Mouse (Mus musculus): Measurements from ENCODE around the gene Arpp19. TPM values are rescaled to one million over a fixed set of nuclear protein-coding genes. Genes with fewer than 3 reads are reported as not detected.

The Arpp19 gene
- total RNA-seq (2022) = 100 to 1,000 TPM; 138 to 178 (median 156) TPM

GRCm38 (mm10) chr9:75037451-75038356, at the start of gene Arpp19:
Arpp19 (plus strand) TSS chr9:75037614.
- peak; percentile 81 to 85 for DNase-seq (ENCODE audit: low spot score in 2 of 2)

GRCm38 (mm10) chr9:74988893-74989460, 48.4 kb upstream of the Arpp19 start:
- DNase-seq (ENCODE audit: low spot score in 2 of 2) = no peak

GRCm38 (mm10) chr9:74989990-74990389, 47.4 kb upstream of the Arpp19 start:
- DNase-seq (ENCODE audit: low spot score in 2 of 2) = no peak

- DNase-seq (ENCODE audit: low spot score in 2 of 2) = no peak
Observed at GRCm38 (mm10) chr9:74994611-74995257, 42.7 kb upstream of the Arpp19 start.

GRCm38 (mm10) chr9:74996349-74996748, 41.1 kb upstream of the Arpp19 start:
- no peak for DNase-seq (ENCODE audit: low spot score in 2 of 2)

GRCm38 (mm10) chr9:74997976-74998375, 39.4 kb upstream of the Arpp19 start:
- DNase-seq (ENCODE audit: low spot score in 2 of 2) = no peak

- DNase-seq (ENCODE audit: low spot score in 2 of 2) = no peak
Observed at GRCm38 (mm10) chr9:75001006-75001405, 36.4 kb upstream of the Arpp19 start.

- DNase-seq (ENCODE audit: low spot score in 2 of 2) = no peak
Observed at GRCm38 (mm10) chr9:75001611-75002204, 35.7 kb upstream of the Arpp19 start.

- DNase-seq (ENCODE audit: low spot score in 2 of 2) = no peak
Observed at GRCm38 (mm10) chr9:75002262-75002661, 35.2 kb upstream of the Arpp19 start.

- DNase-seq (ENCODE audit: low spot score in 2 of 2) = no peak
Observed at GRCm38 (mm10) chr9:75004203-75004602, 33.2 kb upstream of the Arpp19 start.

GRCm38 (mm10) chr9:75016591-75016990, 20.8 kb upstream of the Arpp19 start:
- DNase-seq (ENCODE audit: low spot score in 2 of 2) = no peak

- no peak for DNase-seq (ENCODE audit: low spot score in 2 of 2)
Observed at GRCm38 (mm10) chr9:75019181-75019580, 18.2 kb upstream of the Arpp19 start.

GRCm38 (mm10) chr9:75019592-75019991, 17.8 kb upstream of the Arpp19 start:
- DNase-seq (ENCODE audit: low spot score in 2 of 2) = no peak

GRCm38 (mm10) chr9:75020561-75020960, 16.9 kb upstream of the Arpp19 start:
- no peak for DNase-seq (ENCODE audit: low spot score in 2 of 2)

- no peak for DNase-seq (ENCODE audit: low spot score in 2 of 2)
Observed at GRCm38 (mm10) chr9:75022546-75022945, 14.9 kb upstream of the Arpp19 start.

GRCm38 (mm10) chr9:75023150-75023894, 14.1 kb upstream of the Arpp19 start:
- DNase-seq (ENCODE audit: low spot score in 2 of 2) = no peak

GRCm38 (mm10) chr9:75024089-75024488, 13.3 kb upstream of the Arpp19 start:
- DNase-seq (ENCODE audit: low spot score in 2 of 2) = no peak

GRCm38 (mm10) chr9:75025689-75026088, 11.7 kb upstream of the Arpp19 start:
- no peak for DNase-seq (ENCODE audit: low spot score in 2 of 2)

- no peak for DNase-seq (ENCODE audit: low spot score in 2 of 2)
Observed at GRCm38 (mm10) chr9:75032408-75032807, 5.0 kb upstream of the Arpp19 start.

- no peak for DNase-seq (ENCODE audit: low spot score in 2 of 2)
Observed at GRCm38 (mm10) chr9:75033141-75033540, 4.3 kb upstream of the Arpp19 start.

GRCm38 (mm10) chr9:75034691-75035090, 2.7 kb upstream of the Arpp19 start:
- no peak for DNase-seq (ENCODE audit: low spot score in 2 of 2)
